Mouse (Mus musculus) kidney, postnatal 25 days (tissue): Measurements from ENCODE around the gene Abraxas2.

ENCODE experiments used
- DNase-seq, 2 experiments: peaks; one replicate each; pipeline ENCODE4 v3.0.0; 2021; ENCODE audit warnings: mixed read lengths in 2 of 2

Gene Abraxas2

DNA sequence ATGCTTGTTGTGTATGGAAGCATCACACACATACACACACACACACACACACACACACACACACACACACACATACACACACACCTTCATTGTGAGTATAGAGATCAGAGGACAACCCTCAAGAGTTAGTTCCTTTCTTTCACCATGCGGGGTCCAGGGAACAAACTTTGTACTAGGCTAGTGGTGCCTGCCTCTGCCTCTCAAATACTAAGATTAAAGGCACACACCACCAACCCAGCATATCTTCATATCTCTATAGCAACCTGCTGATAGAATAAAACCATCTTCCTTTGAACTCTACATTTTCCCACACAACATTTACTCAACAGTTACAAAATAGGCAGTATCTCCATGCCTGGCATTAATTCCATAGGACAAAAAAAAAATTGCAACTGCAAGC, 2.9 kb upstream of the Abraxas2 start:
- no peak for DNase-seq

DNA sequence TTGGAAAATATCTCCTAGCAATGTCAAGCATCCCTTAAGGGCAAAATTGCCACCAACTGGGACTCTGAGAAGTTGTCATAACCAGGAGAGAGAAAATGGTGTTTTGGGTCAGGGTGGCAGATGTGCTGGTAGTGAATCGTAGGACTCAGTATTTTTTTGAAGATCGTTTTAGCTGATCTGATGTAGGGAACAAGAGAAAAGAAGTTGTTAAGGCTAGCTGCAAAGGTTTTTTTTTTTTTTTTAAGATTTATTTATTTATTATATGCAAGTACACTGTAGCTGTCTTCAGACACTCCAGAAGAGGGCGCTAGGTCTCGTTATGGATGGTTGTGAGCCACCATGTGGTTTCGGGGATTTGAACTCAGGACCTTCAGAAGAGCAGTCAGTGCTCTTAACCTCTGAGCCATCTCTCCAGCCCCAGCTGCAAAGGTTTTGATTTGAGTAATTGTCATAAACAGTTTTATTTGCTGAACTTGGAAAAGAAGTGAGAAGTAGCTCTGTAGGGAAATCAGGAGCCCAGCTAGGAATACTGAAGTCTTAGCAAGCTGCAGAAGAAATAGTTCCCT, 899 bp upstream of the Abraxas2 start:
- DNase-seq, result no peak

DNA sequence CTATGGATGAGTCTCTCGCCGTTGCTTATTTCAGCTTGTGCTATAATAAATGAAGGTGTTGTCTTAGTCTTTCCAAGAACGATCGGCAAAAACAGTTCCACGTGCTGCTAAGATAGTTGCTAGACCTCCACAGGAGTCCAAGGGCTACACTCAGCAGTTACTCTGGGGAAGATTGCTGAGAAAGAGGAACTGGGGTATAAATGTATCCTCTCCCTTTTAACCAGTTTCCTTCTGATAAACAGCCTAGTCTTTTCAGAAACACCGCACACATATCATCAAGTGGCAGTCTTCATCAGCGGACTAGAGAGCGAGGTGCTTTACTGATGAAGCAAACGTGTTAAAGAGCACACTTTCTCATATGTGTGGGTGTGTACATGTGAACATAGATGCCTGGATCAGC, 7.3 kb downstream of the Abraxas2 start:
- DNase-seq, result no peak

DNA sequence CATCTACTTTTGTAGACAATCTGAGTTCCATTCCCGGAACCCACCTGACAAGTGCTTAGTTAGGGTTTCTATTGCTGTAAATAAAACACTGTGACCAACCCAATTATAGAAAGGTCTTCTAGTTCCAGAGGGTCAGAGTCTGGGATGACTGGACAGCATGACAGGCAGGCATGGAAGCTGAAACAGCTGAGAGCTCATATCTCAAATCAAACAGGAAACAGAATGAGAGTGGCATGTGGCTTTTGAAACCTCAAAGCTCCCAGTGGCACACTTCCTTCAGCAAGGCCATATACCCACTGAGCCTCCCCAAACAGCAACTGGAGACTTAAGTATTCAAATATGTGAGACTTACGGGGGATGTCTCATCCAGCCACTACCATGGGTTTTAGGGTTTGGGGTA, 14.0 kb downstream of the Abraxas2 start:
- no peak for DNase-seq

DNA sequence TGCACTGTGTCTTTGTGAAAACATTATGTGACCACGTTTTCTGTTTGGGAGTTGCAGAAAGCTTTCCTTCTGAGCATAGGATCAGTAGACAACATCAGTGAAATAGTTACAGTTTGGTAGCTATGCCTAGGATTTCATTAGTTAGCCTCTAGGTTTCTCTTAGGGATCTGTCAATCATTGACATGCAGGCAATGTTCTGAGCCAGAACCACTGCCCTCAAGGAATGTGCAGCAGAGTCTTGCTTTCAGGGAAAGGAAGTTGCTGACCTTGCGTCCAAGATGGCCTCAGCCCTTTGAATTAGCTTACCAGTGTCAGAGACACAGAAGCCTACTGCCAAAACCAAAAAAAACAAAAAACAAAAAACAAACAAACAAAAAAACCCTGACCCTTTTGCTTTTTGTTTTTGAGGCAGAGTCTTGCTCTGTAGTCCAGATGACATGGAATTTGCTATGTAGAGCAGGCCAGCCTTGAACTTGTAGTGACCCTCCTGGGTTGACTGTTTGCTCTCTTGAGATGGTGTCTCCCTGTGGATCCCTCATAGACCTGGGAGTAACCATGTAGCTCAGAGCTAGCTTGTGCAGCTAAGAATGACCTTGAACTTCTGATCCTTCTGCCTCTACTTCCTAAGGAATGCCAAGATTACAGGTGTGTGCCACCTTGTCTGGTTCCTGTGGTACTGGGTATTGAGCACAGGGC, 16.5 kb downstream of the Abraxas2 start:
- peak; percentile 70 to 86 for DNase-seq

DNA sequence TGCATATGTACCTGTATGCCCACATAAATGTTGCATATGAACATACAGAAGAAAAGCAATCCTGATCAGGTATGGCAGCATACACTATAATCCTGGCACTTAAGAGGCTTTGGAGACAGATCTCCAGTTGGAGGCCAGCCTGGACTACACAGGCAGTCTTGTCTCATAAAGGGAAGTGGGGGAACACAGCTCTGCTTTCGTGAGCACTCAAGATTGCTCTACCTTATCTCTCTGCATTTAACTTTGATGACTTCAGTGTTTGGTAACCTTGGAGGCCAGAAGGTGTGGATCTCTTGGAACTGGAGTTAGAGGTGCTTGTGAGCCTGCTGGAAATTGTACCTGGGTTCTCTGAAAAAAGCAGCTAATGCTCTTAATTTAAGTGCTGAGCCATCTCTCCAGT, 21.3 kb downstream of the Abraxas2 start:
- no peak for DNase-seq

DNA sequence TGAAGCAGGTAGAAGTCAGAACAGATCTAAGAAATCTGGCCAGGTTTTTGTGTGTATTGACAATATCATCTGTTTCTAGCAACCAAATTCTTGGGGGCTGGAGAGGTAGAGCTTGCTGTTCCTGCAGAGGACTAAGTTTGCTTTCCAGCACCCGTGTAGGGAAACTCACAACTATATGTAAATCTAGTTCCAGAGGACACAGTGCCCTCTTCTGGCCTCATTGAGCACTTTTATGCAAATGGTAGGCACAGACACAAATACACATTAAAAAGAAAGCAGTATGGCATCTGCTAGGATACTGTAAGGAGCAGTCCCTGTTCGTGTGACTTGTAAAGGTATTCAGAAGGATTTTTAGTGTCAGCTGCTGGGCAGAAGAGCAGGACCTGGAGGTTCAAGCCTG, 23.3 kb downstream of the Abraxas2 start:
- DNase-seq, result peak in 1 of 2 experiments; percentile 33

DNA sequence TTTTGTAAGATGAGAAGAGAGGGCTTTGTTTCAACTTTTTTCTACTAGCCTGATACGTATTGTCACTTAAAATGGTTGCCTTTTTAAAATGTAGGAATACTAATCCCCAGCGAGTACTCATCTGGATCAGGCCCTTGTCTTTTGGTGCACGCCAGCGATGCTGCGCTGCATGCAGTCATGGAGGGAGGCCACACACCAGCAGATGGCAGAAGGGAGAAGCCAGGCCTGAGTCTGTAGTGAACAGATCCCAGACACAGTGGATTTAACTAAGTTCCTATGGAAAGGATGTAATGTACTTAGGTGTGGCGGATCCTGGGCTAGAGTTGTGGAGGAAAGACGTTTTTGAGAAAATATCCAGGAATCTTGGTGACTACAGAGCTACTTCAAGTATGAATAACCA, 25.0 kb downstream of the Abraxas2 start:
- no peak for DNase-seq

DNA sequence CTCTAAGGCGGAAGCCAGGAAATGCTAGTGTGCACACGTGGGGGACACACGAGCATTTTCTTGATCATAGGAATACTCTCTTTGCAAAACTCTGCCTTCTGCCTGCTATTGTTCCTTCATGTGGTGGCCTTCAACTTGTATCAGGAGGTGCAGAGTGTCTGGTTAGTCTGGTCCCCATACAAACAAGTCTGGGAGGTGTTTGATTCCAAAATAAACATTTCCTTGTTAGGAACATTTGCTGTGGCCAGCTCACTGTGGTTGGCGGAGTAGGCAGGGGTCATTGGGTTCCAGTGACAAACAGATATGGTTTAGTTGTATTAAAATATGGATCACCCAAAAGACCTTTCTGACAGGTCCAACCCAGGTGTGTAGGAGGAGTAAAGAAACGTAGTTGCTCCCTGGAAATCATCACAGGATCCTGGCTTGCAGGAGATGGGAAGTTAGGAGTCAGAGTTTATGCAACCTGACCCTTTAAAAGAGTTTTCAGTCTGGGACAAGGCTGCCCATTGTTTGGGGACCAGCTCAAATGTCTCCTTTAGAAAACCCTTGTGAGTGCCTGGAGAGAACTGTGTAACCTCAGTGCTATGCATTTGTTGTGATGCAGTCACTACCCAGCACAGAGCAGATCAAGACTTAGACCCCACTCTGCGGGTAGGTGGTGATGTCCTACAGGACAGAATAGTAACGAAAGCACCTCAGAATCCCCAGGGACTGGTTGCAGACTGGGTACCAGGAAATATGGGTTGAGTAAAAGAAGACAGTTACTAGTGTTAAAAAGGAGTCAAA, 28.2 kb downstream of the Abraxas2 start:
- no peak for DNase-seq

DNA sequence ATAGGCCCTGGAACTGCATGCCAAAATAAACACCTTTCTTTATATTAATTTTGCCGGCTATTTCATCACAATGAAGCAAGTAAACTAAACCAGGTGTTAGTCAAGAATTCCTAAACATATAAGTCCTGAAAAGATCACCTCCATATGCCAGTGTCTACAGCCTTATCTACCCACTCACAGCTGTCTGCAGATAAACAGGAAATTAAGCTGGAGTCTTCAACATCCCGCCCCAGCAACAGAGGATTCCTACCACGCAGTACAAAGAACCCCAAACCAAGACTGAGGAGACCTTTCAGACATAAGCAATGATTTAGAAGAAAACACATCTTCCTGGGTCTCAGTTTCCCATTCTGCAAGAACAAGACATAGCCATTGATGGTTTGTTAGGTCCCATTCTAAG, 29.0 kb downstream of the Abraxas2 start:
- no peak for DNase-seq

DNA sequence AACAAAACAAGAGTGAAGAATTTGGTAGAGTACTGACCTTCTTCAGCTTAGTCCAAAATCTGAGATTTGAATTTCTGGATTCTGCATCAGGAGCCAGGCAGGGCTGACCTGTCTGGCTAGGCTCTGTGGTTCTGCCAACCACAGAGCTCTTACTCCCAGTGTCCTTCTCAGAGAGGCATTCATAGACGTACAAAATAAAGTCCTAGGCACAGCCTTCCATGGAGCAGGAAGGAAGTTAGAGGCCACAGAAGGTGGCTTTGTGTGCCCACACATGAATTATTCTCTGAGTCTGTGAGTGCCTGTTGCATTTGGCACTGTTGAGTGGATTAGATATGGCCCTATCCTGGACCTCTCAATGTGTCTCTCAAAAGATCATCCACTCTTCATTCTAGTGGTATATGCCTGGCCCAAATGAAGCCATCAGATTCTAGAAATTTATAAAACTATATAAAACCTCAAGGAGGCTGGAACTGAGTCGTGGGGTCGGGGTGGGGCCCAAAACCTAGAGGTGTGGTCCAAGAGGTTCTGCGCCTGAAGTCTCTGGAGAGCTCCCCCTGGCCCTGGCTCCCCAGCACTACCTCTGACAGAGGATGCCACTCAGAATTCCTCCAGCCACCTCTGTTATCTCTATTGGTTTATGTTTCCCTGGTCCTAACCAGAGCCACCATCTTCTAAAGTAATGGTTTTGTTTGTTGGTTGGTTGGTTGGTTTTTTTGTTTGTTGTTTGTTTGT, 29.7 kb downstream of the Abraxas2 start:
- DNase-seq, result no peak

DNA sequence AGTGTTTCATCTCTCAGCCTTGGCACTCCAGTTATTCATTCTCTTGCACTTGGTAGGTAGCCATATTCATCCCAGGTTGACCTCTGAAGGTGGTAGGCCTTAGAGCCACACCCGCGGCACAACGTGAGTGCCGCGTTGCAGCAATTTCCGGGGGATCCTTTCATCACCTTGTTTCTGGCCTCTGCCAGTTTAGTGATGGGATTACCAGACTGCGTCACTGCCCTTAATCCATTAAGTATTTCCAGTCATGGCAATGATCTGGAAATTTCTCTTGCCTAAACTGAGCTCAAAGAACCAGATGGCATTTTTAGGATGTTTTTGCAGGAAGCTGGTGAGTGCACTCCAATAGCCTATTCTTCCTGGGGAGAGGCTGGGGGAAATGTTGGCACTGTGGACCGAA, 30.7 kb downstream of the Abraxas2 start:
- DNase-seq, result no peak

DNA sequence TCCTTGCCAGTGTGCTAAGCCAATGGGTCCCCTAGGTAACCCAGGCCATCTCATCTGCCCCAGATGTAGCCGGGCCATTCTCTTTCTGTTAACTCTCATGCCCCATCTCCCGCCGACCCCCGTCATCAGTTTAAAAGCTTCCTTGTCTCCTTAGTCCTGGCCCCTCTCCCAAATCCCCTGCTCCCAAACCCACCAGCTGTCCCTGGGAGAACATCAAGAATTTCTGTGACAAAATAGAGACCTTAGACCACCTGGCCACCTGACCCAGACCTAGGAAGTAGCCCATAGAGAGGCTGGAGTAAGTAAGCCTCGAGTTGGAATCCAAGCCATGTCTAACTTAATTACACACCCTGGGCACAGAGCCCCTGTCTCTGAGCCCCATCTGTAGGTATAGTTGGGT, 31.2 kb downstream of the Abraxas2 start:
- DNase-seq, result no peak

DNA sequence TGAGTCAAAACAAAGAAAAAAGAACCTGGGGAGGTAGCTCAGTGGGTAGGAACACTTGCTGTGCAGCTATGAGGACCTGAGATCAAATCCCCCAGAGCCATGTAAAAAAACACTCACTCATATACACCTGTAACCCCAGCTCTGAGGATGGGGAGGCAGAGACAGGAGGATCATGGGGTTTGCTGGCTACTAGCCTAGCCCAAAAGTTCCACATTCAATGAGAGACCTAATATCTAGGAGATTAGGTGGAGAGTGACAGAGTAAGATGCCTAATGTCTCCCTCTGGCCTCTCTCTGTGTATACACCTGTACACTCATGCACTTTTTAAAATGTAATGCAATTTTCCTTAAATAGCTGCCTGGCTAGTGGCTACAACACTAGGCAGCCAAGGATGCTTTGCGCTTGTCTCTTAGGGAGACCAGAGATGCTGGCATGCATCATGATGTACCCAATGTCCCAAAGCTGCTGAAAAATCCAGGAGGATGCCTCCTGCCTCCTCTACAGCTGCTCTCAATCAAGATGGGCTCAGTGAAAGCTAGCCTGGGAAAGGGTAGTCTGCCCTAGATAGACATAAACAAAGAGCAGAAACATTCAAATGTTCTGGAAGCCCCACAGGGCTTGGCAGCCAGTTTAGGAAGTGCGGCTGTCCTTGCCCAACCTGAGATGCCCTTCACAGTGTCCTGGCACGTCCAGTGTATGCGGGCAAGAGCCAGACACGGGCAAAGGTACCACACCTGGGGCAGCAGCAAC, 32.7 kb downstream of the Abraxas2 start:
- DNase-seq, result peak; percentile 27 to 72

DNA sequence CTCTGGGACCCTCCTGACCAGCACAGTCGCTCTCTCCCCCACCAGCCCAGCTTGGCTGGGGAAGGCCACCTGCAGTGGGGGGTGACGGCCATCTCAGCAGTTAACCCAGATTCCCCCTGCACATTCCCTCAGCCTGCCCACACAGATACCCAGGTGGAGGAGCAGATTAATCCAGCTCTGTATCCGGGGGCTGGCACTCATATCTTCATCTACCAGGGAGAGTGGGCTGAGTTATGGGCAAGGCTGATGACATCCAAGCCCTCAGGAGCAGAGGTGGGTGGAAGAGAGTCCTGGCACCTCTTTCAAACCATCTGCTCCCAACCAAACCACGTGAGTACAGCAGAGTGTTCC, 33.3 kb downstream of the Abraxas2 start:
- DNase-seq, result no peak

DNA sequence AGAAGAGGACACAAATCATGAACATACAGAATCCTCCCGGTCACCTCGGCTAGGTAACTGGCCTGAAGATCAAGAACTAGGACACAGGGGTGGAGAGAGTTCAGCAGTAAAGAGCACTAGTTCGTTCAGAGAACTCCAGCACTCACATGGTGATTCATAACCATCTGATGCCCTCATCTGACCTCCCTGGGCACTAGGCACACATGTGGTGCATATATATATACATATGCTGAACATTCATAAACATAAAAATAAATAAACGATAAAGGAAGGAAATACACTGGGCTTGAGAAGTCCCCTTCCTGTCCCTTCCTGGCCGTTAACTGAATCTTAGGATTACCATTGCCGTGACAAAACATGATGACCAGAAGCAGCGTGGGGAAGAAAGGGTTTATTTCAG, 33.8 kb downstream of the Abraxas2 start:
- DNase-seq, result no peak

DNA sequence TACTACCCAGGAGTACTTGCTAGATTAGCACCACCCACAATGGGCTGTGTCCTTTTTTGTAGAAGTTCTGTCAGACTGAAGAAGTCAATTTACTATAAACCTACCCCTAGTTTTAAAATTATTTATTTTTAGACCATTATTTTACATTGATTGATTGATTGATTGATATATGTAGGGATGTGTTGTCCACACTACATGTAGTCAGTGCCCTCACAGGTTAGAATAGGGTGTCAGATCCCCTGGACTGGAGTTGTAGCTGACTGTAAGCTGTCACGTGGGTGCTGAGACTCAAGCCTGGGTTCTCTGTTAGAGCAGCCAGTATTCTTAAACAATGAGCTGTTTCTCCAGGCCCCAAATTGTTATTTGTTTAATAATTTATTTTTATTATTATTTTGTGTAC, 34.3 kb downstream of the Abraxas2 start:
- DNase-seq, result no peak

DNA sequence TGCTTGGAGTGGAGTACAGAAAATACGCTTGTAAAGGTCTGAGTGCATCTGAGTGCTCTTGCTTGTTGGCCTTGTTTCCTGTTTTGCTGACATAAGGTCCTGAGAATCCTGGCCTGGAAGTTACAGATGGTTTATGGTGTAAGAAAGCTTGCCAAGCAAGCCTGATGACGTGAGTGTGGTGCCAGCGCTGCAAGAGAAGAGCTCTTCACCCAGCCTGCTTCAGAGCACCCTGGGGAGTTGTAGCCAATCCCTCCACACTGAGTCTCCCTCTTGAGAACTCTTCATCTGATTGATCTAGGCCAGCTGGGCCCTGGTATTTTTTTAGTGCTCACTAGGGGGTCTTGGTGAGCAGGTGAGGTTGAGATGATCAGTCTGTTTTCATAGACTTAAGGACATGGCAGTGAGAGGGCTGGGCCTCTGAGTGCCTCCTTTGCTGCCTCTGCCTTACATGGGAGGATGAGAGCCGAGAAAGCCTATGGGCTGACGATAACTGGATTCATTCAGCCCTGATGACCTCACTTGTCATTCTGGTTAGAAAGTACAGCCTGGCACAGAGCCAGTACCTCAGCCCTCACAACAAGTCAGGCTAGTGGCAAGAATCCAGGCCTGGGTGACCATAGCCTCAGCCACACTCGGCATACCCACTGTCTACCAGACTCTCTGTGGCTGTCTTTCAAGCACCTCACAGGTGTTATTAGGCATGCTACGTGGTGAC, 36.0 kb downstream of the Abraxas2 start:
- peak; percentile 63 to 71 for DNase-seq

DNA sequence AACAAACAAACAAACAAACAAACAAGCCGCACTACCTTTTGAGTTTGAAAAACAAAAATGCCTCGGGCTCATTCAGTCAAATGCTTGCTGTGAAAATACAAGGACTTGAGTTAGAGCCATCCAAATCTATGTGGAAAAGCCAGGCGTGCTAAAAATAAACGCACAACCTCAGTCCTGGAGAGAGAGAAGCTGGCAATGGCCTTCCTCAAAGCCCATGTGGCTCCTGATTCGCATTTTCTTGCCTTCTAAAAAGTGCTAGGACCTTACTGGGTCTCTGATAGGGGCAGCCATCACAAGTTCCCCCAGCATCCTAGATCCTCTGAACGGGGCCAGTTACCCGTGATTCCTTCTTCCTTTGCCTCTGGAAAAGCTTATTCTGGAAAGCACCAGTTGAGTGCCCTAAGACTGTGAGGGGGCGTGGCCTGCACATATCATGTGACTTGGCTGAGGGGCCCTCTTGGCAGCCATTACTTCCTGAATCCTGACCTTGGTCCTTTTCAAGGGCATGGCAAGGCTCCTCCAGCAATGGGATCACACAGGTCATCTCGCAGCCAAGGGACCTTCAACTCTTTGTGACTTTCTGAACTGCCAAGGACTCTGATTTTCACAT, 37.3 kb downstream of the Abraxas2 start:
- peak; percentile 59 to 74 for DNase-seq

DNA sequence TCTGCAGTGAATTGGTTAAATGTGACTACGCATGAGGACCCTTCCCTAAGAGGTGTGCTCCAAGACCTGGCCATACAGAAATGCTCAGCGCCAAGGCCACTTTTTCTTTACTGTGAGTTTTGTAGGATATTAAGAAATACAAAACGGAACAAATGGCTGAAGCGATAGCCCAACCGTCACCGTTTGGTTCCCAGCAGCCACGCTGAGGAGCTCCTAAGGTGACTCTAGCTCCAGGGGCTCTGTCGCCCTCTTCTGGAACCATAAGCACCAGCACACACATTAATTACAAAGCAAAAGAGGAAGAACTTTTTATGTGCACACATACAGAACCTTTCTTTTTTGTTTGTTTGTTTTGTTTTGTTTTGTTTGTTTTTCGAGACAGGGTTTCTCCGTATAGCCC, 38.2 kb downstream of the Abraxas2 start:
- DNase-seq, result no peak

DNA sequence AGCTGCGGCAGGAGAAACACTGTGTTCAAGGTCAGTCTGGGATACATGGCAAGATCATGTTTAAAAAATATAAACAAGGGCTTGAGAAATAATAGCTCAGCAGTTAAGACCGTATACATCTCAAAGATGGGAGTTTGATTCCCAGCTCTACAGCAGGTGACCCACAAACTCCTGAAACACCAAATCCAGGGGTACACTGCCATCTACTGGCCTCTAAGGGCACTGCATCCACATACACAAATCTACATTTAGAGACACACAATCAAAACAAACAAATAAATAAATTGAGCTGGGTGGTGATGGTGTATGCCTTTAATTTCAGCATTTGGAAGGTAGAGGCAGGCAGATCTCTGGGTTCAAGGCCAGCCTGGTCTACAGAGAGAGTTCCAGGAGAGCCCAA, 39.2 kb downstream of the Abraxas2 start:
- DNase-seq, result peak in 1 of 2 experiments; percentile 56
